Mouse (Mus musculus): ENCODE measurements around the gene Zp1. TPM values are rescaled to one million over a fixed set of nuclear protein-coding genes. Genes with fewer than 3 reads are reported as not detected.

Zp1 gene
- polyA plus RNA-seq, 1 experiment = not detected

- Histone ChIP-seq H3K9ac (ENCODE audit: low read depth, poor library complexity, severe bottlenecking) (peak overlapping the region; percentile 78; the same call in 1 of the 2 replicates), H3K27me3 (ENCODE audit: control insufficient read depth, insufficient read depth, low read length, poor library complexity, severe bottlenecking) (no peaks in the 10 kb centered on the region), H3K27ac (ENCODE audit: insufficient read depth, low read length) (no peak overlapping the region), H3K4me3 (ENCODE audit: low read depth, low read length) (no peak overlapping the region), H3K4me1 (ENCODE audit: control insufficient read depth, insufficient read depth, low read length) (no peaks in the 10 kb centered on the region), H3K36me3 (ENCODE audit: control insufficient read depth, insufficient read depth, low read length, poor library complexity, severe bottlenecking) (peaks cover 42% of the 10 kb centered on the region), H3K9me3 (replicated peaks; ENCODE audit: control insufficient read depth, insufficient read depth, low read length, poor library complexity, severe bottlenecking) (no peaks in the 10 kb centered on the region)
- TF ChIP-seq EP300 (IDR thresholded peaks at IDR 0.05; ENCODE audit: insufficient read depth, low read depth, low read length) (no peak), CTCF (IDR thresholded peaks at IDR 0.05; ENCODE audit: low read depth, low read length) (no peak), POLR2A (IDR thresholded peaks at IDR 0.05; ENCODE audit: insufficient read depth, low read length) (no peak)
Measured at GRCm38 (mm10) chr19:10896849-10897248, 23.6 kb downstream of the Zp1 start.

GRCm38 (mm10) chr19:10895708-10896107 is 24.7 kb downstream of the Zp1 start:
- no peak for TF ChIP-seq CTCF (IDR thresholded peaks at IDR 0.05; ENCODE audit: low read depth, low read length)
- TF ChIP-seq EP300 (IDR thresholded peaks at IDR 0.05; ENCODE audit: insufficient read depth, low read depth, low read length) = no peak
- no peak for TF ChIP-seq POLR2A (IDR thresholded peaks at IDR 0.05; ENCODE audit: insufficient read depth, low read length)
- Histone ChIP-seq H3K9ac (ENCODE audit: low read depth, poor library complexity, severe bottlenecking) (peak overlapping the region; percentile 78), H3K4me3 (ENCODE audit: low read depth, low read length) (peak overlapping the region; percentile 96), H3K27ac (ENCODE audit: insufficient read depth, low read length) (no peak overlapping the region), H3K27me3 (ENCODE audit: control insufficient read depth, insufficient read depth, low read length, poor library complexity, severe bottlenecking) (no peaks in the 10 kb centered on the region), H3K36me3 (ENCODE audit: control insufficient read depth, insufficient read depth, low read length, poor library complexity, severe bottlenecking) (peaks cover 32% of the 10 kb centered on the region), H3K4me1 (ENCODE audit: control insufficient read depth, insufficient read depth, low read length) (no peaks in the 10 kb centered on the region), H3K9me3 (replicated peaks; ENCODE audit: control insufficient read depth, insufficient read depth, low read length, poor library complexity, severe bottlenecking) (no peaks in the 10 kb centered on the region)

- H3K9ac ChIP-seq (ENCODE audit: low read depth, poor library complexity, severe bottlenecking) = peak within 1 kb of the TSS; percentile 78
- H3K4me1 ChIP-seq (ENCODE audit: control insufficient read depth, insufficient read depth, low read length) = no peaks in the 10 kb centered on the region
- H3K27ac ChIP-seq (ENCODE audit: insufficient read depth, low read length) = no peak within 1 kb of the TSS
- H3K9me3 ChIP-seq (replicated peaks; ENCODE audit: control insufficient read depth, insufficient read depth, low read length, poor library complexity, severe bottlenecking) = no peaks in the 10 kb centered on the region
- no peaks in the 10 kb centered on the region for H3K27me3 ChIP-seq (ENCODE audit: control insufficient read depth, insufficient read depth, low read length, poor library complexity, severe bottlenecking)
- no peak for TF ChIP-seq CTCF (IDR thresholded peaks at IDR 0.05; ENCODE audit: low read depth, low read length)
- no peak for TF ChIP-seq EP300 (IDR thresholded peaks at IDR 0.05; ENCODE audit: insufficient read depth, low read depth, low read length)
- peak; percentile 41 for TF ChIP-seq POLR2A (IDR thresholded peaks at IDR 0.05; ENCODE audit: insufficient read depth, low read length)
- H3K36me3 ChIP-seq (ENCODE audit: control insufficient read depth, insufficient read depth, low read length, poor library complexity, severe bottlenecking) = peaks cover 27% of the 10 kb centered on the region
- peak within 1 kb of the TSS; percentile 96 for H3K4me3 ChIP-seq (ENCODE audit: low read depth, low read length)
Measured at GRCm38 (mm10) chr19:10895016-10895528, 25.4 kb downstream of the Zp1 start, which contains the start of gene Prpf19. Gene Prpf19 (plus strand): TSS chr19:10895231.

- TF ChIP-seq POLR2A (IDR thresholded peaks at IDR 0.05; ENCODE audit: insufficient read depth, low read length) = no peak
- TF ChIP-seq EP300 (IDR thresholded peaks at IDR 0.05; ENCODE audit: insufficient read depth, low read depth, low read length) = no peak
- TF ChIP-seq CTCF (IDR thresholded peaks at IDR 0.05; ENCODE audit: low read depth, low read length) = no peak
- H3K4me3 ChIP-seq (ENCODE audit: low read depth, low read length) = no peak overlapping the region
- no peak overlapping the region for H3K9ac ChIP-seq (ENCODE audit: low read depth, poor library complexity, severe bottlenecking)
- no peaks in the 10 kb centered on the region for H3K9me3 ChIP-seq (replicated peaks; ENCODE audit: control insufficient read depth, insufficient read depth, low read length, poor library complexity, severe bottlenecking)
- no peaks in the 10 kb centered on the region for H3K36me3 ChIP-seq (ENCODE audit: control insufficient read depth, insufficient read depth, low read length, poor library complexity, severe bottlenecking)
- H3K27me3 ChIP-seq (ENCODE audit: control insufficient read depth, insufficient read depth, low read length, poor library complexity, severe bottlenecking) = no peaks in the 10 kb centered on the region
- no peak overlapping the region for H3K27ac ChIP-seq (ENCODE audit: insufficient read depth, low read length)
- no peaks in the 10 kb centered on the region for H3K4me1 ChIP-seq (ENCODE audit: control insufficient read depth, insufficient read depth, low read length)
Measured at GRCm38 (mm10) chr19:10892201-10892600, 28.2 kb downstream of the Zp1 start.

GRCm38 (mm10) chr19:10881426-10882154 is 38.8 kb downstream of the Zp1 start, which contains the start of gene Tmem109:
Gene Tmem109 (minus strand): TSS chr19:10882001.
- H3K9ac ChIP-seq (ENCODE audit: low read depth, poor library complexity, severe bottlenecking) = peak within 1 kb of the TSS; percentile 19
- H3K36me3 ChIP-seq (ENCODE audit: control insufficient read depth, insufficient read depth, low read length, poor library complexity, severe bottlenecking) = no peaks in the 10 kb centered on the region
- peak within 1 kb of the TSS; percentile 72 for H3K4me3 ChIP-seq (ENCODE audit: low read depth, low read length)
- TF ChIP-seq CTCF (IDR thresholded peaks at IDR 0.05; ENCODE audit: low read depth, low read length) = peak; percentile 30
- TF ChIP-seq POLR2A (IDR thresholded peaks at IDR 0.05; ENCODE audit: insufficient read depth, low read length) = no peak
- TF ChIP-seq EP300 (IDR thresholded peaks at IDR 0.05; ENCODE audit: insufficient read depth, low read depth, low read length) = no peak
- H3K27me3 ChIP-seq (ENCODE audit: control insufficient read depth, insufficient read depth, low read length, poor library complexity, severe bottlenecking) = no peaks in the 10 kb centered on the region
- H3K27ac ChIP-seq (ENCODE audit: insufficient read depth, low read length) = no peak within 1 kb of the TSS
- peaks cover 3% of the 10 kb centered on the region for H3K4me1 ChIP-seq (ENCODE audit: control insufficient read depth, insufficient read depth, low read length)
- no peaks in the 10 kb centered on the region for H3K9me3 ChIP-seq (replicated peaks; ENCODE audit: control insufficient read depth, insufficient read depth, low read length, poor library complexity, severe bottlenecking)

- peak overlapping the region; percentile 19 for H3K9ac ChIP-seq (ENCODE audit: low read depth, poor library complexity, severe bottlenecking)
- H3K27me3 ChIP-seq (ENCODE audit: control insufficient read depth, insufficient read depth, low read length, poor library complexity, severe bottlenecking) = no peaks in the 10 kb centered on the region
- peak overlapping the region; percentile 72 for H3K4me3 ChIP-seq (ENCODE audit: low read depth, low read length)
- TF ChIP-seq CTCF (IDR thresholded peaks at IDR 0.05; ENCODE audit: low read depth, low read length) = no peak
- no peak for TF ChIP-seq EP300 (IDR thresholded peaks at IDR 0.05; ENCODE audit: insufficient read depth, low read depth, low read length)
- TF ChIP-seq POLR2A (IDR thresholded peaks at IDR 0.05; ENCODE audit: insufficient read depth, low read length) = no peak
- no peak overlapping the region for H3K27ac ChIP-seq (ENCODE audit: insufficient read depth, low read length)
- peaks cover 3% of the 10 kb centered on the region for H3K4me1 ChIP-seq (ENCODE audit: control insufficient read depth, insufficient read depth, low read length)
- H3K9me3 ChIP-seq (replicated peaks; ENCODE audit: control insufficient read depth, insufficient read depth, low read length, poor library complexity, severe bottlenecking) = no peaks in the 10 kb centered on the region
- H3K36me3 ChIP-seq (ENCODE audit: control insufficient read depth, insufficient read depth, low read length, poor library complexity, severe bottlenecking) = no peaks in the 10 kb centered on the region
Measured at GRCm38 (mm10) chr19:10880975-10881425, 39.4 kb downstream of the Zp1 start.
